Comparison of ENCODE assay signal across 8 mouse cellular contexts in genomic region chr11:4602691-4603441, GRCm38 (mm10). TPM values are rescaled to one million over a fixed set of nuclear protein-coding genes. Genes with fewer than 3 reads are reported as not detected.
DNase-seq lines count a peak whose midpoint lies in the region; ATAC-seq lines count a peak whose summit lies in the region.
"Had no signal": no experiment of that assay in that cellular context is flagged by ENCODE, and none has a peak within 500 bp of the region (broad histone marks: within the 10 kb centered on the region; RNA-seq: fewer than 3 reads in every experiment).

No protein-coding gene starts in this region.

- H3K27me3 ChIP-seq in neural tube, embryonic 12.5 days (replicated peaks): no peaks in the 10 kb centered on the region
- H3K27me3 ChIP-seq in heart, embryonic 10.5 days (ENCODE audit: insufficient read depth, poor library complexity, severe bottlenecking): no peaks in the 10 kb centered on the region

- H3K9me3 ChIP-seq in neural tube, embryonic 12.5 days: no peaks in the 10 kb centered on the region
- no peaks in the 10 kb centered on the region for H3K9me3 ChIP-seq in heart, embryonic 10.5 days
- H3K9me3 ChIP-seq: liver, embryonic 13.5 days had no signal

- H3K36me3 ChIP-seq in neural tube, embryonic 12.5 days: no peaks in the 10 kb centered on the region
- H3K36me3 ChIP-seq in heart, embryonic 10.5 days: no peaks in the 10 kb centered on the region
- H3K36me3 ChIP-seq: liver, embryonic 13.5 days had no signal

- no peak overlapping the region for H3K9ac ChIP-seq in neural tube, embryonic 12.5 days
- H3K9ac ChIP-seq: liver, embryonic 13.5 days had no signal

- WGBS in neural tube, embryonic 12.5 days: 27% methylated on average over 12 of the region's 12 CpGs
- WGBS in heart, embryonic 10.5 days: 43% methylated on average over 12 of the region's 12 CpGs

- H3K27ac ChIP-seq in neural tube, embryonic 12.5 days: no peak overlapping the region
- peak overlapping the region; percentile 72; the same call in 1 of the 2 replicates for H3K27ac ChIP-seq in heart, embryonic 10.5 days
- H3K27ac ChIP-seq: liver, embryonic 13.5 days had no signal

- H3K4me2 ChIP-seq in neural tube, embryonic 12.5 days (replicated peaks): peak overlapping the region; percentile 16; the same call in 1 of the 2 replicates
- H3K4me2 ChIP-seq: liver, embryonic 13.5 days had no signal

- no peak for DNase-seq in neural tube, embryonic 10.5 days (ENCODE audit: extremely low spot score, low spot score)
- no peak for DNase-seq in heart, embryonic 10.5 days (ENCODE audit: low spot score)
- DNase-seq in kidney, postnatal 25 days: peak; percentile 53 to 70
- DNase-seq in naive thymus-derived CD4-positive, alpha-beta T cell, adult 2 months (ENCODE audit: low read depth): peak; percentile 37
- no peak for DNase-seq in right cerebral cortex, adult 2 months (ENCODE audit: low spot score in 2 of 2)
- DNase-seq: liver, embryonic 13.5 days had no signal

- H3K4me3 ChIP-seq in neural tube, embryonic 12.5 days: no peak overlapping the region
- peak overlapping the region; percentile 8; the same call in 1 of the 2 replicates for H3K4me3 ChIP-seq in heart, embryonic 10.5 days
- H3K4me3 ChIP-seq: liver, embryonic 13.5 days had no signal

- ATAC-seq in neural tube, embryonic 12.5 days (ENCODE audit: low FRiP score, low read depth): peak; percentile 37; the same call in 1 of the 2 replicates
- peak; percentile 27; the same call in 1 of the 2 replicates for ATAC-seq in common myeloid progenitor, adult 5-6 weeks (replicated peaks; ENCODE audit: low read depth, poor library complexity, severe bottlenecking)

- H3K4me1 ChIP-seq in neural tube, embryonic 12.5 days: peaks cover 14% of the 10 kb centered on the region
- peaks cover 32% of the 10 kb centered on the region for H3K4me1 ChIP-seq in heart, embryonic 10.5 days

RNA-seq across cellular contexts. Expression of gene Mtmr3, which starts 8.2 kb away (rescaled TPM):
- 38.3 and 42.0 TPM in 2 replicates for polyA plus RNA-seq in neural tube, embryonic 12.5 days (2016; fragmentation: Nextera tagmentation; extraction: Ambion mirVana)
- 42.0 and 47.0 TPM in 2 replicates for total RNA-seq in common myeloid progenitor, adult 5-6 weeks (2017)
- polyA plus RNA-seq in heart, embryonic 10.5 days (2016; fragmentation: Nextera tagmentation; extraction: Ambion mirVana): 23.7 and 28.0 TPM in 2 replicates

RNA-seq across cellular contexts. Expression of gene Gm11032, which starts 17.0 kb away (rescaled TPM):
- not detected in 2 replicates for polyA plus RNA-seq in neural tube, embryonic 12.5 days (2016; fragmentation: Nextera tagmentation; extraction: Ambion mirVana)
- not detected in 2 replicates for total RNA-seq in common myeloid progenitor, adult 5-6 weeks (2017)
- polyA plus RNA-seq in heart, embryonic 10.5 days (2016; fragmentation: Nextera tagmentation; extraction: Ambion mirVana): not detected in 2 replicates
- polyA plus RNA-seq: liver, embryonic 13.5 days had no signal

RNA-seq across cellular contexts. Expression of gene Ascc2, which starts 34.7 kb away (rescaled TPM):
- polyA plus RNA-seq in neural tube, embryonic 12.5 days (2016; fragmentation: Nextera tagmentation; extraction: Ambion mirVana): 28.6 and 28.8 TPM in 2 replicates
- 18.8 and 22.0 TPM in 2 replicates for total RNA-seq in common myeloid progenitor, adult 5-6 weeks (2017)
- 32.2 and 36.1 TPM in 2 replicates for polyA plus RNA-seq in heart, embryonic 10.5 days (2016; fragmentation: Nextera tagmentation; extraction: Ambion mirVana)

Comparison
In these comparisons a context has a peak if more than half of its experiments do, and no peak if none do; other contexts are left out.
1. DNase-seq: peak in kidney, postnatal 25 days (2 of 2) and naive thymus-derived CD4-positive, alpha-beta T cell, adult 2 months (single experiment); none in neural tube, embryonic 10.5 days (single experiment), heart, embryonic 10.5 days (single experiment) and right cerebral cortex, adult 2 months (0 of 2).